Mouse (Mus musculus) spleen, adult 2 months (tissue): ENCODE measurements around the gene Klhdc8b.

ENCODE experiments used
- CTCF ChIP-seq: fragments of 200-500 bp; IDR thresholded peaks from 2 replicates; pipeline ENCODE4 v1.5.1; 2011; ENCODE audit warnings: mild to moderate bottlenecking, inconsistent platforms; ENCODE audit not compliant: insufficient read depth, insufficient read length, insufficient replicate concordance; ENCODE audit errors: extremely low read depth
- POLR2A ChIP-seq: fragments of 200-500 bp; IDR thresholded peaks from 2 replicates; pipeline ENCODE4 v1.6.1; 2011; ENCODE audit warnings: low read depth, low read length, inconsistent platforms

DNA sequence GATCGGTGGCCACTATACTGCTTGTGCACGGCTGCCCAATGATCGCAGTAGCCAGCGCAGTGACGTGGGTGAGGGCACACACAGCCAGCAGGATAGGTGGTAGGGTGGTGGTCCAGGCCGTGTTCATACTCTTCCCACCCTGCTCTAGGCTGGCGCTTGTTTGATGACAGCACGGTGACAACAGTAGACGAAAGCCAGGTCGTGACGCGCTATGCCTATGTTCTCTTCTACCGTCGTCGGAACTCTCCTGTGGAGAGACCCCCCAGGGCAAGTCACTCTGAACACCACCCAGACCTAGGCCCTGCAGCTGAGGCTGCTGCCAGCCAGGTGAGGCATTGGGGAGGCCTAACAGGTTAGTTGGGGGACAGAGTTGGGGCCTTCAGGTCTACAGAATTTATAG, 38.6 kb upstream of the Klhdc8b start:
- TF ChIP-seq POLR2A, result no peak
- no peak for TF ChIP-seq CTCF
